Mouse (Mus musculus) retina, postnatal 1 day (tissue): Measurements from ENCODE around the gene Evi5.

Experiments used
- DNase-seq: peaks from one replicate; pipeline ENCODE4 v3.0.0-alpha.2; 2012

The Evi5 gene

GRCm38 (mm10) chr5:107731844-107732243, 143.1 kb downstream of the Evi5 start:
- no peak for DNase-seq

DNA sequence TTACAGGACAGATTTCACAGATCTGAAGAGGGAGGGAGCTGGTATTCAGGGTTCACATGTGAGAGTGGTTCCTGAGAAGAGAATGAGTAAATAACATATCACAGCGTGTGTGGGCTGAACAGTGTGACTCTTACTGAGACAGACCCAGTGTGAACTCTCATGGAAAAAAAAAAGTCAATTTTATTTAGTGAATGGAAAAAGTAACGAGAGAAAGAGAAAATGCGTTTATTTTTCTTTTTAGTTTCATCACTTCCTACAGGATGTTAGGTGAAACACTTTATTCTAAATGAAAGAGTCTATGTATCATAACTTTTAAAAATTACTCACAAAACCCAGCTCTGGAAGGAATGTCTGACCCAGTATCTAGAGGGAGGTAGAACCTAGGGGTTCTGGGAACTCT, 143.5 kb downstream of the Evi5 start:
- DNase-seq = no peak

GRCm38 (mm10) chr5:107727007-107727402, 147.9 kb downstream of the Evi5 start:
- no peak for DNase-seq

- DNase-seq = peak; percentile 30
Measured at GRCm38 (mm10) chr5:107726281-107727006, 148.5 kb downstream of the Evi5 start.

DNA sequence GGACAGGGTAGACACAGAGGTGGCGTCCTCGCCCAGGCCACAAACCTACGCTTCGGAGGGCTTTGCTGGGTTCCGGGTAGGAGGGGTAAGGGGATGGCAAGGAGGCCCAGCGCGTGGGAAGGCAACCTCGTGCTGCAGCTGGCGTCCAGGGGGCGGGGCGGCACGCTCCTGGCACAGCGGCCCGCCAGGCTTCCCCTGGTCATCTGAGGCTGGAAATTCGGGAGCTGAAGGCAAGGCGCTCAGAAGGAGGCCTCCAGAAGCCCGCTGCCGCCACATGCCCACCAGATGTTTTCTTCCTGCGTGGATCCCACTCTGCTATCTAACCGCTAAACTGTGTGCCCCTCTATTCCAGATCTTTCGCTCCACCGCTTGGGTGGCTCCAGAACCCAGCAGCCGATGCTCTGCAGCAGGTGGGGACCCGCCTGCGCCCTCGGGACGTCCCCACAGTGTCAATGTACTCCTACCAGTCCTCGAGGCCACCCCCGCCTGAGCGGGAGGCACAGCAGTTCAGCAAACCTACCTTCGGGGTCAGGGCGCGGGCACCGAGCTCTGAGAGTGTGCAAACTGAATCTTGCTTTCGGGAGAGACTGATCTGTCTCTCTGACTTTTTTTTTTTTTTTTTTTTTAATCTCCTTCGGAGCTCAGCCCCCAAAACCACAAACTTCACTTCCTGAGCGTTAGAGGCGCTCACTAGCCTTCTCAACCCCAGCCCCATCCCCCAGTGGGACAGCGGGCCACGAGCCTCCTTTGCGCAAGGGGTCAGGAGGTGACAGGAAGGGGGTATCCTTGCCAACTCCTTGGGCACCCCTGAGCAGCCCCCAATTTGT, 149.3 kb downstream of the Evi5 start, which contains the start of gene Gfi1:
Gene Gfi1, minus strand, starts transcription at position 602 of the 827 bp plus-strand sequence.
- peak; percentile 67 for DNase-seq

GRCm38 (mm10) chr5:107724661-107725434, 150.1 kb downstream of the Evi5 start:
- DNase-seq = peak; percentile 47

DNA sequence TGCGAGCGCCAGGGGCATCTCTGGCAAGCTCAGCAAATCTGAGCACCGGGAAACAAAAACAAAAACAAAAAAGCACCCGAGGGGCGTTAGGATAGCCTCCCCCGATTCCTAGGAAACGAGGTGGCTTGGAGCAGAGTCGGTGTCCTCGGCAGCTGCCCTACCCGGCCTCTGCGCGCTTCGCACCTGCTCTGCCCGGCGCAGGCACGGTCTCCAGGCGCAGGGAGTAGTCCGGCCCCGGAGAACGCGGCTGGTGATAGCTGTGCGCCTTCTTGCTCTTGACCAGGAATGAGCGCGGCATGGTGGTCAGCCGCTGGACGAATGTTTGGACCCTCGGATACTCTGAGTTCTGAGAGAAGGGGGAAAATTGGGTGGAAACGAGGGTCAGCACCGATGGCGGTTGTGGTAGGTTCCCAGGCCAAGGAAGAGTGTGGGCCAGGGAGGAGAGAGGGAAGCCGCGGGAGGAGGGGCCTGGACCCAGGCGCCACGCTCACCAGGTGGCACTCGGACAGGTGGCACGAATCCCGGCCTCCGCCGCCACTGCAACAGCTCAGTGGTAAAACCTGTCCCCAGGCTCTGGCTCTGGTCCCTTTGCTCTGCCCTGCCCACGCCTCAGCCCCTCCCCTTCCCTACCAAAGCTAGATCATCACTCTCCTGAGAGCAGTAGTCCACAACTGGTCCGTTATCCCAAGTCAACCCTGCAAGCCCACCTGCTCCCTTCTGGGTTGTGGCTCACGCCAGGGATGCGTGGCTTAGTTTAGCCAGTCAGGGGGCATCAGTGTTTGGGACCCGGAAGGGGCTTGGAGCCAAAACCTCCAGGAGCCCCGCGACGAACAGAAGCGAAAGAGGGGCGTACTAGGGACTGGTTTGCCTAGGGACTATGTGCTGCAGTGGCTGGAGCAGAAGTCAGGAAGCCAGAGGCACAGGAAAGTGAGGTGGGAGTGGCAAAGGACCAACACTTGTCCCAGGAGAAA, 151.1 kb downstream of the Evi5 start:
- DNase-seq = peak; percentile 42

DNA sequence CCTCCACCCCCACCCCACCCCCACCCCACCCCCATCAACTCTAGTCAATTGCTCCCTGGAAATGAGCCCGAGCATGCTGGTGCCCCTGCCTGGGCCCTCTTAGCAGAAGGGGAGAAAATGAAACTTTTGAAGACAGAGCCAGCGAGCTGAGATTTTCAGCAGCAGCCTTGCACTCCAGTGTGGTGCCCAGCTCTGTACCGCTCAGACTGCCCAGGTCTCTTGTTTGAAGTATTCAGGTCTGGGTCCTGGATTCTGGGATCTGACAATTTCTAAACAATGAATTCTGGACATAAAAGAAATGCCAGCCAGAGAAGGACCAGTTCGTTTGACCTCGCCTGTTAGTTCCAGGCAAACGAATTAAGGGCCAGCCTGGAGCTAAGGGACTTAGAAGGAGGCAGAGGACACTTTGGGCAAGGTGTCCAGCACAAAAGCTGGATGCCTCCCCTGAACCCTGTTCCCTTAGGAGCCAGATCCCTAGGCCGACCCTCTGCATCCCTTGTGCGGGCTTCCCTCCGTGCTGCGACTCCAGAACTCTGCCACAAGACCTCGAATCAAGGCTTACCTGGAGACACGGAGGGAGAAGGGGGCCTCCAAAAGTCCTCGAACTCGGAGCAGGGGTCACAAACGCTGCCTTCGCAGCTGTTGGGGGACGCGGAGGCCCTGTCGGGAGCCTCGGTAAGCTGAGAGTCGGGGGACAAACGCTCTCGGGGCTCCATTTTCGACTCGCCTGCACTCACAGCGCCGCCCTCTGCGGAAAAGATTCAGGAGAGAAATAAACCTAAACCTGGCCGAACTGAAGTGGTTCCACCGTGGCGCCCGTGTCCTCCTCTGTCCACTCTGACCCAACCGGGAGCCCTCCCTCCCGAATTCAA, 152.0 kb downstream of the Evi5 start:
- peak; percentile 46 for DNase-seq

DNA sequence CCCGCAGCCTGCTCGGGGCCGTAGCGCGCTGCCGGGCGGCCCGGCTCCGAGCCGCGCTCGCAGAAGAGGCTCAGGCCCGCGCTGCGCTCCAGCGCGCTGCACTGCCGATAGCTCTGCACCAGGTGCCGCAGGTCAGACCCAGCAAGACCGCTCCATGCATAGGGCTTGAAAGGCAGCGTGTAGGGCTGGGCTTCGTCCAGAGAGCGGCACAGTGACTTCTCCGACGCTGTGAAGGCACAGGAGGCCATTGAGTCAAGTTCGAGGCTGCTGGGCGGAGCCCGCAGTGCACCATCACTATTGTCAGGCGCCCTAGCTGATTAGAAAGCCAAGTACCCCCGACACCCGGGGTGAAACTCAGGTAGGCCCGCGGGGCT, 153.3 kb downstream of the Evi5 start:
- no peak for DNase-seq

DNA sequence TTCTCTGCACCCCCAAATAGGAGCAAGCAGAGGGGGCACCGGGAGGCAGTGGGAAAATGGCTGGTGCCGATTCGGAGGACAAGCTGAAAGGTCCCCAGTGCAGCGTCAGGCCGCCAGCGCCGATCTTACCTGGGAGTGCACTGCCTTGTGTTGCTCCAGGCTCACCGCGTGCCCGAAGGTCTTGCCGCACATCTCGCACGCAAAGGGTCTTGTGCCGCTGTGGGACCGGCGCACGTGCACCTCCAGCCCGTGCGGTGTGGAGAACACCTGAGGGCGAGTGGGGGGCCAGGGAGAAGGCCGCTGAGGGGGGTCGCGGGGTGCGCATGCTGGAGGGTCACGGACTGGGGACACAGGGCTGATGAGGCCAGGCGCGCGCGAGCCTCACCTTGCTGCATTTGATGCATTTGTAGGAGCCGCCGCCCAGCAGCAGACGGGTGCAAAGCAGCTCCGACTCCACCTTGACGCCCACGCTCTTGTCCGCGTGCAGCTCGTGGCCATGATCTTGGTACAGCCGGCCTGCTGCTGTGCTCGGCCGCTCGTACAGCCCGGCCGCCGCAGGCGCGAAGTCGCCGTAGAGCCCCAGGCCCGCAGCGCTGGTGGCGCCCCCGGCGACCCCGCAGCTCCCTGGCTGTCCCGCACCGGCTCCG, 153.8 kb downstream of the Evi5 start:
- DNase-seq = peak; percentile 30

GRCm38 (mm10) chr5:107720511-107720910, 154.4 kb downstream of the Evi5 start:
- peak; percentile 19 for DNase-seq

- DNase-seq = peak; percentile 15
Measured at GRCm38 (mm10) chr5:107719786-107720185, 155.1 kb downstream of the Evi5 start.

DNA sequence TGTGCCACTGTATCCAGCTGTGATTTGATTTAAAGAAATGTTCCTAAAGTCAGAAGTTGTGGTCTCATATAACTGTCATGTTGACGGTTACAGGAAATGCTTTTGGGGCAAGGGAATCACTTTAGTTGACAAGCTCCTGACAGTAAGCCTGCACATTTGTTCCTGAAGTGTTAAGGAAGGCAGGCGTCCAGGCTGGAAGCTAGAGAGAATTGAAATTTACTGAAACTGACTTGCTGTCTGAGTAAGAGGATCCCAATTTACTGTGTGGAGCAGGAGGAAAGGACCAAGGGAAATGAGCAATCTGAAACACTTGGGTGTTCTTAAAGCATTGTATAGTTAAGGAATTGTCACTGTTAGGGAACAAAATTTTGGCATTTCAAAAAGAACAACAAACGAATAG, 155.7 kb downstream of the Evi5 start:
- DNase-seq = peak; percentile 5

GRCm38 (mm10) chr5:107717871-107718361, 157.0 kb downstream of the Evi5 start:
- DNase-seq = no peak

DNA sequence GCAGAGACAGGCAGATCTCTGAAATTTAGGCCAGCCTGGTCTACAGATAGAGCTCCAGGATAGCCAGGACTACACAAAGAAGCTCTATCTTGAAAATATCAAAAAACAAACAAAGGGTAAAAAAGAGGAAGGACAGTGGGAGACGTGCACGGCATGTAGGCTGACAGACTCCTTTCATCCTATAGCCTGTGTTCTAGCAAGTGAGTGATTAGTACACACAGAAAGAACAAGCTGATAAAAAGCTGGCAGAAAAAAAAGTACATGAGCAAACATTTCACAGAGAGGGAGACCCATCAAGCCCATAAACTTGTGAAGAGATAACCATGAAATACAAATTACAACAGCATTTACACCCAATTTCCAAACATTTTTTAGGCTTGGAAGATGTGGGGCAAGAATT, 163.2 kb downstream of the Evi5 start:
- DNase-seq = no peak

- DNase-seq = no peak
Measured at GRCm38 (mm10) chr5:107708124-107708797, 166.6 kb downstream of the Evi5 start.

DNA sequence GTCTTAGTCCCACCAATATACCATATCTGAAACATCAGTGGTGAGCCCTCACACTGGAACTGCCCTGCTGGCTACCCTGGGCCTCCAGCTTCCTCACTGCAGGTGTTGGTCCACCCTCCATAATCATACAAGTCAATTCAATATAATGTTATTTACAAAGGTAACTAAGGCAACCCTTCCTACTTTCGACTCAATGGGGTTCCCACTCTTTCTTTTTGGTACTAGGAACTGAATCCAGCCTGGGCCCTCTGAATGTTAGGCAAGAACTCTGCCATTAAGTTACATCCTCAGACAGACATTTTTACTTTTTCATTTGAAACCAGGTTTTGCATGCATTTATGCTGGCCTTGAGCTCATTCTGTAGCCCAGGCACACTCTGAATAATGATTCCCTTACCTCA, 168.6 kb downstream of the Evi5 start:
- DNase-seq = no peak

DNA sequence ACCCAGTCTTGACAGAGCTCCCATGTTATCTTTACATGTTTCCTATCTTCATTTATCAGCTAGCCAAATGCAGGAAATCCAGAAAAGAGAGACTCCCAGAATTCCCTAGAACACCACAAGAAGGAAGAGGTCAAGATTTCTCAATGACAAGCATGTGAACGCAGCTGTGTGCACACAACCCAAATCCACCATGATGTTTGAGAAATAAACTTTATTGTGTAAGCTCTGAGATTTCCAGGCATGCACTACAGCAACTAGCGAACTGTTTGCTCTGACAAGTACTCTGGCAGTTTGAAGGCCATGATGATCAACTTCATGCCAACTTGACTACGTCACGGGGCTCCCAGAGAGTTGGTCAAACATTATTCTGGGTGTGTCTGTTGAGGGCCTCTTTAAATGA, 169.2 kb downstream of the Evi5 start:
- no peak for DNase-seq

GRCm38 (mm10) chr5:107703207-107703763, 171.6 kb downstream of the Evi5 start:
- no peak for DNase-seq
